Mouse (Mus musculus) ovary, adult 2 months (tissue): ENCODE data around the gene Fmnl3. TPM values are rescaled to one million over a fixed set of nuclear protein-coding genes. Genes with fewer than 3 reads are reported as not detected.

ENCODE experiments used
- polyA plus RNA-seq: library from polyadenylated mRNA; depleted of rRNA; stranded (reverse); fragments of >200 nt; gene quantifications from 2 replicates; pipeline ENCODE4 v1.2.3, GENCODE M21; 2012; rRNA removed

Gene Fmnl3
- 40.4 and 58.2 TPM in 2 replicates for polyA plus RNA-seq

GRCm38 (mm10) chr15:99370259-99370691, at the start of gene Fmnl3:
Fmnl3 (minus strand) TSS chr15:99370482.

GRCm38 (mm10) chr15:99392486-99393385, 22.5 kb upstream of the Fmnl3 start, which contains the start of gene Tmbim6:
Tmbim6 (plus strand) TSS chr15:99392882.

GRCm38 (mm10) chr15:99295484-99295981, 74.7 kb downstream of the Fmnl3 start, which contains the start of gene Fam186b:
Fam186b (minus strand) TSS chr15:99295888.

GRCm38 (mm10) chr15:99294813-99295374, 75.4 kb downstream of the Fmnl3 start, which contains the start of gene Prpf40b:
Prpf40b (plus strand) TSS chr15:99295087.

Other genes with a start within 250 kb of the Fmnl3 start
- gene Spats2, start 244.6 kb downstream of the Fmnl3 start, polyA plus RNA-seq: 16.4 and 20.7 TPM in 2 replicates
- gene Kcnh3, start 145.6 kb downstream of the Fmnl3 start, polyA plus RNA-seq: 18.4 and 29.1 TPM in 2 replicates
- 118 and 125 TPM in 2 replicates for gene Mcrs1, start 118.5 kb downstream of the Fmnl3 start, polyA plus RNA-seq
- 108 and 142 TPM in 2 replicates for gene Prpf40b, start 75.4 kb downstream of the Fmnl3 start, polyA plus RNA-seq
- gene Fam186b, start 74.6 kb downstream of the Fmnl3 start, polyA plus RNA-seq: 0.33 and 0.56 TPM in 2 replicates
- 631 and 638 TPM in 2 replicates for gene Tmbim6, start 22.4 kb upstream of the Fmnl3 start, polyA plus RNA-seq
- 24.5 and 25.3 TPM in 2 replicates for gene Nckap5l, start 87.3 kb upstream of the Fmnl3 start, polyA plus RNA-seq
- gene Bcdin3d, start 104.2 kb upstream of the Fmnl3 start, polyA plus RNA-seq: 5.3 and 6.0 TPM in 2 replicates
- gene Faim2, start 157.7 kb upstream of the Fmnl3 start, polyA plus RNA-seq: 1.7 and 2.3 TPM in 2 replicates
- gene Aqp2, start 208.6 kb upstream of the Fmnl3 start, polyA plus RNA-seq: 15.8 and 22.1 TPM in 2 replicates
- gene Aqp5, start 220.3 kb upstream of the Fmnl3 start, polyA plus RNA-seq: 38.8 and 58.0 TPM in 2 replicates
- gene Aqp6, start 230.9 kb upstream of the Fmnl3 start, polyA plus RNA-seq: 0.17 and 0.28 TPM in 2 replicates